Mouse (Mus musculus): ENCODE measurements around the gene Ccl27a. TPM values are rescaled to one million over a fixed set of nuclear protein-coding genes. Genes with fewer than 3 reads are reported as not detected.

The Ccl27a gene
- total RNA-seq, 2 experiments from 2014 or later: 294 to 318 TPM

DNA sequence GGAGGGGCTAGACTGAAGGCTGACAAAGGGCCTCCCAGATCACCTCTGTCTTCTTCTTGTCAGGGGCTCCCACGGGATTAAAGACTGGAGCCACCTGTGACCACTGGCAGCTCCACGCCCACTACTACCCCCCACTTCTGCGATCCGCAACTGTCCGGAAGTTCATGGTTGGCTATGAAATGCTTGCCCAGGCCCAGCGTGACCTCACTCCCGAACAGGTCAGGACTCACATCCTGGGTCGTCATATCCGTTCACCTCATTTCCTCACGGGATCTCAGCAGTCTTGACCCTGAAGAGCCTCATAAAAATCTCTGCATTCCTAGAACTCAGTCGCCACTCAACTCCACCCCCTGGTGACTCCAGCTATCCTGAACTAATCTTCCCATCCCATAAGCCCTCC is 16.0 kb downstream of the Ccl27a start:
- intact Hi-C loops (cut with DNase I): no loop called here
- no peak for DNase-seq (ENCODE audit: low spot score in 2 of 2)

DNA sequence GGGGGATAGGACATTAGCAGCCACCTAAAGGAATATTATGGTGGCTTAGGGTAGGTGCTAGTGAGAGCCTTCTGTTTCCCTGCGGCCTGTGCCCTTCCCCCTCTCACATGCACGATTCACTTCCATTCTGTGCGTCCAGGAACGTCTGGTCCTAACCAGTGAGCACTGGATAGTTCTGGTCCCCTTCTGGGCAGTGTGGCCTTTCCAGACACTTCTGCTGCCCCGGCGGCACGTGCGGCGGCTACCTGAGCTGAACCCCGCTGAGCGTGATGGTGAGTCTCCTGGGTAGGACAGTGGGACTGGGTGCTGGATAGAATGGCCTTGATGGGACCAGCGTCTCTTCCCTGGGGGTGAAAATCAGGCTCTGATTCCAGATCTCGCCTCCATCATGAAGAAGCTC is 16.7 kb downstream of the Ccl27a start:
- intact Hi-C loops (cut with DNase I): no loop called here
- DNase-seq (ENCODE audit: low spot score in 2 of 2): no peak

DNA sequence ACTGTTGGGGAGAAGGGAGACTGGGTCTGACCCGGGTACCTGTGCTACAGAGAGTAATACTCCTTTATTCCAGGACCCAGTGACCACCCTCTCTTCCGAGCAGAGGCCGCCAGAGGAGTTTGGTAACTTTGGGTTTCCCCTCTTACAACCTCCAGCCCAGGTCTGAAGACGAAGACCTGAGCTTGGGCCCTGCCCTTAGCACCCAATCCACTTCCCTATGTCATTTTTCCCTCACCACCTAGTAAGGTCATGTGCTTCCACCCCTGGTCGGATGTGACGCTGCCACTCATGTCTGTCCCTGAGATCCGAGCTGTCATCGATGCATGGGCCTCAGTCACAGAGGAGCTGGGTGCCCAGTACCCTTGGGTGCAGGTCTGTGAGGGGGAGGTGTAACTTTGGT is 17.6 kb downstream of the Ccl27a start:
- intact Hi-C loops (cut with DNase I): no loop called here

DNA sequence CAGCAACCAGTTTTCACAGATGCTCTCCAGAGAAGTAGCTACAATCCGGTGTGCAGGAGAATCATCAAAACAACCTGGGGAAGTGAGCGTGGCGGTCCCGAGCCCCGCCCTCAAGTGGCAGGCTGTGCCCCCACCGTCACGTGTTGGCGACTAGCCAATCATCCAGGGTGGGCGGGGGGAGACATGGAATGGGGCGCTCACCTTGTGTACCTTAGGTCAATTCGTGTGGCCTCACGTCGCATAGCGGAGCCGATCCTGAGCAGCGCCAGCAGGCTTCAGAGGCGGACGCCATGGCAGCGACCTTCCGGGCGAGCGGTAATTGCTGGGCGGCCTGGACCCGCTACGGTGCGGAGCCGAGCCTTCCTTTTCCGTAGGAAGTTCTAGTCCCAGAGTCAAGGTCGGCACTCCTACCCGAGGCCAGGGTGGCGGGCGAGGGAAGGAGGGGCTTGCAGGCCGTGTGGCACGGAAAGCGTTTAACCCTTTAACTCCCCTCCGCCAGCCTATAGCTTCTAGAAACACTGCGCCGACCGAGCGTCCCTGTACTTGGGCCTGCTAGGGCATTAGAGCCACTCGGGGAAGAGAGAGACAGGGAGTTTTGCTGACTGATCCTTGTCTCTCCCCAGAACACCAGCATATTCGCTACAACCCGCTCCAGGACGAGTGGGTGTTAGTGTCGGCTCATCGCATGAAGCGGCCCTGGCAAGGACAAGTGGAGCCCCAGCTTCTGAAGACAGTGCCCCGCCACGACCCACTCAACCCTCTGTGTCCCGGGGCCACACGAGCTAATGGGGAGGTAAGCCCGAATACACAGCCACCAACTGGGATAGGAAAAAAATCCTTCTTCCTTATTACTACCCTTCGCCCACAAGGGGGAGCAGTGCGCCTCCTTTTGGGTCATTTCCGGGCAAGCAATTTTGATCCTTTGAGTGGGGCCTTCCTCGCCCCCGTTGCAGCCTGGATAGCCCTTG is 18.4 kb downstream of the Ccl27a start, which contains the start of gene Sigmar1:
TSS of gene Sigmar1 (minus strand) at position 820 of the 968 bp plus-strand sequence.
- peak; percentile 84 to 85 for DNase-seq (ENCODE audit: low spot score in 2 of 2)
- intact Hi-C loops (cut with DNase I): no loop called here

More for the DNA sequence above, 17.6 kb downstream of the Ccl27a start:
- no peak for DNase-seq (ENCODE audit: low spot score in 2 of 2)

DNA sequence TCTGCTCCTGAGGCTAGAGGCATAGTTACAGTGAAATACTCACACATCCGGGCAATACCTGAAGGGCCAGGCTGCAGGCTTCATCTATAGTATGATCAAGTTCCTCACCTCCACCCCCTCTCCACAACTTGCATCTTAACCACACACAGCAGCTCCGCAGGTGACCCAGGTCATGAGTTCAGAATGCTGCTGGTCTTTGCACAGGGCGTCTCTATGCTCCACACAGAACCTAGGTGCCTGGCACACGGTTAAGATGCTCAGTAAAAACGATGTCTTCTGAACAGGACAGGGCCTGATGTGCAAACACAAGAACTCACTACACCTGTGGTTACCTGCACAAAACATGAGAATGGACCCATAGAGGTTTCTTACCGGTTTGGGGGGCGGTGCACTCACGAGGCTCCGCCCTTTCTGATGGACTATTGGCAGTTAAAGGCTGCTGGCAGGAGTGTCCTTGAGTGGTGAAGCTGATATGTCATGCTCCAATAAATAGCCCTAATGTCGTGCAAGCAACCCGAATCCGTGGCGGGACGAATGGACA is 19.2 kb downstream of the Ccl27a start, which contains the start of gene Galt:
TSS of gene Galt (plus strand) at position 432 of the 541 bp plus-strand sequence.
- intact Hi-C loops (cut with DNase I): no loop called here
- DNase-seq (ENCODE audit: low spot score in 2 of 2): peak in 1 of 2 experiments; percentile 48

DNA sequence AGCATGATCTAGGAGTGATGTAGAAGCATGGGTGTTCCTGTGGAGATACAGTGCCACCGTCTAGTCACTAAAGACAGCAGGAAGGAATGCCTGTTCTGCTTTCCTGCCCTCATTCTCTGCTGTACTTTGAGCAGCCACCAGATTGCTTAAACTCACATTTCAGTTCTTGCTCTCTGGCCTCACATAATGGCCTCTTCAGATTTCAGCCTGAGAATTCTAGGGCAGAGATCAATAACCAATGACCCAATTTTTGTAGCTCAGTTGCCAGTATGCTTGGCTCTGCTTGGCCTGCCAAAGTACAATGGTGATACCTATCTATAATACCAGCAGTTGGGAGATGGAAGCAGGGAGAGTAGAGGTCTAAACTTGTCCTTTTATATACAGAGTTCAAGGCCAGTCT is 29.0 kb downstream of the Ccl27a start:
- DNase-seq (ENCODE audit: low spot score in 2 of 2): no peak
- intact Hi-C loops (cut with DNase I): no loop called here

DNA sequence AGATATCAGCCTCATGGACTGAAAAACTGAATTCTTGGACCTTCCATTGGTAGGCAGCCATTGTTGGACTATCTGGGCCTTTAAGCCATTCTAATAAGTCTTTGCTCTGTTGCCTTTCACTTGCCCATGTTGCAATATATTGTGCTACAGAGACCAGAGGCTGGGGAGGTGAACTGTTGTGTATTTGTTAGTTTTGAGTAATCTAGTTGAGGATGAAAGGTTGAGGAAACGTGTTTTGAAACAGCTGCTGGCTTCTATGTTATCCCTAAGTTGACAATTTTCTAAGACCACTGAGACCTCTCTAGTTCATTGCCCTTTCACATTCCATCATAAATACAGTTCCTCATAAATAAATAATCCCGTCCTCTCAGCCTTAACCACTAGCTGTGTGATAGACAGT is 29.9 kb downstream of the Ccl27a start:
- DNase-seq (ENCODE audit: low spot score in 2 of 2): no peak
- intact Hi-C loops (cut with DNase I): no loop called here

DNA sequence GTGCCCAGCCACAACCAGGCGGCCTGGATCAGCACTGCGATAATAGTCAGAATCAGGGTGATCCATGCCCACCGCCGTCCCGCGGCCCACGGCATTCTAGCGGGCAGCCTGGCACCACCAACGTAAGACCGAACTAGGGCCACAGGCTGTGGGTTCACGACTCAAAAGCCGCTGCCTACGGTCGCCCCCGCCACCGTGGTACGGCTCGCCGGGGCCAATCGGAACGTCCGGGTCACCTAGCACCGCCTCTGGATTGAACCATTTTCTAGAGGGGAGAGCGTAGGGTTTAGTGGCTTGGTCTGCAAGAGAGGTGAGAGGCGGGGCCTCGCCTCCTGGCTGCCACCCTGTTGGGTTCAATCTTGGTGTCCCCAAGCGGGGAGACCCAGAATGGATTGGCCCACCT is 32.9 kb downstream of the Ccl27a start:
- intact Hi-C loops (cut with DNase I): no loop called here
- DNase-seq (ENCODE audit: low spot score in 2 of 2): peak; percentile 92 to 94

DNA sequence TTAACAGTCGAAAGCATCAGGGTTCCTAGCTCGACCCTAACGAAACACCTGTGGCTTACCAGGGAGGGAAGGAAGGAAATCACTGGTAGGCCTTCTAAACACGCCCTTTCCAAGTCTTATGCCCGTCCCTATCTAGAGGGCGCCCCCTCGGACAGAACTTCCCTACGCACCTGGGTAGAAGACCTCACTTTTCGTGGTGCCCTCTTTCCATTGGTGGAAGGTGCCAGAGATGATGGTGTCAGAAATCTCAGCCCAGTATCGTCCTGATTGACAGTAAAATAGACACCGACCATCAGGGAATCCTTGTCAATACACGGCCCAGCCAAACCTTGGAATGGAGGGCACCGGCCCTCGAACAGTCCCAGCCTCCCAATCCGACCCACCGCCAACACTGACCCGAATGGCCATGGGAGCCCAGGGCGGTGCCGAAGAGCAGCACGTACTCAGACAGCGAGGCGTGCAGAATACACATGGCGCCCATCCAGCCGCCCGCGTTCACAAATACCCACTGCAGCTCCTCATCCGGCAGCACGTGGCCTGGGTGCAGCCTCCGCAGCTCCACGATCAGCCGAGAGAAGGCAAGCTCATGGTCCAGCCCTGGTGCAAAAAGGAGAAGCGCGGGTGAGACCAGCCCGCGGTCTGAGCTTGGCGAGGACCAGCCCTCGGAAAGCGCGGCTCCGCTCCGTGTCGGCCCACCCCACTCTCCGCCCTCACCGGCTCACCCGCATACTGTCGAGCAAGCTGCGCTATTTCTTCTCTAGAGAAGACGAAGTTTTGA is 33.5 kb downstream of the Ccl27a start:
- intact Hi-C loops (cut with DNase I): no loop called here
- peak; percentile 73 to 85 for DNase-seq (ENCODE audit: low spot score in 2 of 2)

DNA sequence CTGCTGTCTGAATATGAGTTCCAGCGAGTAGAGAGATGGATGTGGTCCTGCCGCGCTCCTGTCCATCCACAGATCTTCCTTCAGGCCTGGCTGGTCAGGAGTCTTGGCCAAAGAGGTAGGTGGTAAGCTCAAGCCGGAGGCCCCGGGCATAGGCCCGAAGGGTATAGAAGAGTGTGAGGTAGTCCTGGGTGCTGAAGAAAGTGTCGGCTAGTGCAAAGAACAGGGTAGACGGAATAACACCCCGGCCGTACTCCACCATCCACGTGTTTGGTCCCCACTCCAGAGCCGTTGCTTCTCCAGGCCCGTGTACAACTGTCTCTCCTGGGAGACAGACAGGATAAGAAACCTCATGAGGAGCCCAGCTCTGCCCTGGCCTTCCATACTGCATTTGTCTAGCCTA is 34.8 kb downstream of the Ccl27a start:
- intact Hi-C loops (cut with DNase I): no loop called here
- DNase-seq (ENCODE audit: low spot score in 2 of 2): no peak

DNA sequence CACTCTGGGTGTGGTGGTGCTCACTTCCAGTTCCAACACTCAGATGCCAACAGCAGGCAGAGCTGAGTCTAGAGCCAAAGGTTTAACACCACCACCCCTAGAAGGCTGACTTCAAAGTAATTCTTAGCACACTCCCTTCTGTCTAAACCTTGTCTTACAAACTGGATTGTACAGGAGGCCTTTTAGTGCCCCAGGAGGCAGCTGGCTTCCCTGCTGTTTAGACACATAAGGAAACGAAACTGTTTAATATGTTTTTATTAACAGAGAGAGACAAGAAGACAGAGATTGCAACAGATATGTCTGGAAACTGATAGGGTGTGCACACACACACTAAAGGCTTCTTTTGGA is 35.8 kb downstream of the Ccl27a start:
- no peak for DNase-seq (ENCODE audit: low spot score in 2 of 2)
- intact Hi-C loops (cut with DNase I): no loop called here

DNA sequence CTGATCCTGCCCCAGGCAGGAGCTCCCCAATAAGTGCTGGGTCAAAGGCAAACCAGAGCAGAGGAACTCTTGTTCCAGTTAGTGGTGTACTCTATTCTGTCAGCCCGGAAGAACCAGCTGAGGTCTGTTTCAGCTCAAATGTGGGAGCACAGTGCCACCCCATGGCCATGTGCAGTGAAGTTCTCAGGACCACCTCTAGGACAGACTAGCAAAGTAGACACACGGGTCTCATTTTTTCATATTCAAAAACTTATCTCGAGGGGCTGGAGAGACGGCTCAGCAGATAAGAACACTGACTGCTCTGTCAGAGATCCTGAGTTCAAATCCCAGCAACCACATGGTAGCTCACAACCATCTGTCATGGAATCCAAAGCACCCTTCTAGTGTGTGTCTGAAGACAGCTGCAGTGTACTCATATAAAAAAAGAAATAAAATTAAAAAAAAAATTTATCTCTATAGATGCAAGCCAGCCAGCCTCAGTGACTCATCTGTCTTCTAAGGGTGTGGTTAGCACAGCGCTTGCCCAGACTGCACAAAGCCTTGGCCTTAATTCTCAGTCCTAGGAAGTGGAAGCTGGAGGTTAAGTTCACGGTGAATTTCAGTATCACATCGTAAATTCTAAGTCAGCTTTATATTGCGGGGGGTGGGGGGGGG is 36.3 kb downstream of the Ccl27a start:
- intact Hi-C loops (cut with DNase I): loop anchor here (2.0 kb wide), 1 partner anchor 23 kb away; no protein-coding TSS in a partner anchor
- DNase-seq (ENCODE audit: low spot score in 2 of 2): peak; percentile 83 to 89

DNA sequence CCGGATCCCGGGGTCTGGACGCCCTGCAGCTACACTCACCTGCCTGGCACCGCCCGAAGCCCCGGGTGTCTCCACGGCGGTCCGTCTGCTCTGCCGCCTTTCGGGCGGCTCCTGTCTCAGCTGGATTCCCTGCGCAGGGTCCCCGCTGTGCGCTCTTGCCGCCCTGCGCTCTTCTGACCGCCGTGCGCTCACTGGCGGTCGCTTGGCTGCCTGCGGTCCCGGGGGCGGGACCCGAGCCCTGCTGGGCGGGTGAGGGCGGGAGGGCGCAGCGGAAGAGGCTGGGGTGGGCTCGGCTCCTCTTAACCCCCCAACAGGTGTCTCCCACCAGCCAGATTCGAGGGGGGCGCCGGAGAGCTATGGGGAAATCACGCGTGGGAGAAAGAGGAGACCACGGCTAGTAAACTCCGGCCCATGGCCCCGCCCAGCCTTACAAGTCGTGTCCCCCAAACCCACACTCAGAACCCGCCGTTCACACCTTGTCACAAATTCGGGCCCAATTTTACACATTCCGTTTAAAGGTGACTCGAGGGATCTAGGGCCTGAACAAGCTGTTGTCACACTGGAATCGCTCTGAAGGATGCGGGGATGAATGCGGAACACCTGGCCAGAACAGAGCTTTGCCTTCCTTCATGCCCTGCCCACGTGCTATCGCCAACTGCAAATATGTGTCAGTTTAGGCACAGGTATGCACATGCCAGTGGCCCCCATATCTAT is 42.8 kb downstream of the Ccl27a start, which contains the start of gene Arid3c:
TSS of gene Arid3c (minus strand) at position 91 of the 714 bp plus-strand sequence.
- no peak for DNase-seq (ENCODE audit: low spot score in 2 of 2)
- intact Hi-C loops (cut with DNase I): no loop called here

DNA sequence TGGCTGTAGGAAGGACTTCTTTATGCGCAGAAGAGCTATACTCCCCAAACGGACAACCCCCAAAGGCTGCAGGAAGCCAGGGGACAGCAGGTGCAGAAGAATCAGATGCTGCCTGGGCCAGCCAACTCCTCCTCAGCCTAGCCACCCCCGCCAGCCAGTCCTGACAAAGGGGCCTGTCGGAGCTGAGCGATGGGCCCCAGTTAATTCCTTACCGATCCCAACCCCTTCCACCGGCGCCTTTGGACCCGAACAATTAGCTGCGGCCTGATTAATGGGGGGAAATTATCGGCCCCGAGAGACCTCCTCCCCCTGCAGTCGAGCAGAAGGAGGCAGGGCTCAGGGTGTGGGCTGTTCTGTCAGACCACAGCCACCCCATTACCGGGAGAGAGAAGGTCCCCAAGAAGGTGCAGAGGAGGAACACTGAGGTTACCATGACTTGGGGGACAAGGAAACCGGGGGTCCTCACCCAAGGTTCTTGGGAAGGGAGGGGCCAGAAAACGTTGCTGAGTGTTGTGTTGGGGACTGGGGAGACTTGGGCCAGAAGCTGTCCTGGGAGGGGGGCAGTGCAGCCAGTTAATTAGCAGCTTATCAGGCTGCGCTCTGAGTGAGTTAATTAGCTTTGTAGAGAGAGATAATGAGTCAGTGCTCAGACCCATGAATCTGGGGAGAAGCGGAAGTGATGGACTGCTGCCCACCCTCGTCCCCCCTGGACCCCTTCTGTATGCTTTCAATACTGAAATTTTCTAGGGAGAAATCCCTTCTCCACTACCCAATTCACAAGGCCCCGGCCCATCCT is 47.0 kb downstream of the Ccl27a start:
- DNase-seq (ENCODE audit: low spot score in 2 of 2): no peak
- intact Hi-C loops (cut with DNase I): no loop called here

DNA sequence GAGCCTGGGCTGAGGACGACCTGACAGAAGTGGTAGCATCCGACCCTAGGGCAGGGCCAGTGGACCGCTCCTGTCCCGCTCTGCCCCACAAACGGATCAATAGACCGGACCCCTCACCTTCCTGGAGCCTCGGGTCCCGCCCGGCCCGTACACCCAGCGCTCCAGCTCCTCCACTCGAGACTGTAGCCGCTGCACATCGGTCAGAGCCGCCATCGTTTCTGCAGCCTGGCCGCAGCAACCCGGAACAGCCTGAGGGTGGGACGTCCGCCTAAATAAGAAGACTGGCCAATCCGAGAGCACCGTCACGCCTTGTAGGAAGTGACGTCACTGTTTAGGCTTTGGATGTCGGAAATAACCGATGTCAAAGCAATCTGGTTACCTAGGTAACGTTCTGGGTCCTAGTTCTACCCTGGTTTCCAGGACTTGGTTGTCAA is 51.1 kb downstream of the Ccl27a start, which contains the start of gene Dctn3:
TSS of gene Dctn3 (minus strand) at position 253 of the 434 bp plus-strand sequence.
- intact Hi-C loops (cut with DNase I): no loop called here
- DNase-seq (ENCODE audit: low spot score in 2 of 2): peak; percentile 94 to 99
